Mouse (Mus musculus): ENCODE data around the gene Aspdh.

GRCm38 (mm10) chr7:44464511-44464910 lies 680 bp upstream of the Aspdh start:
- TF ChIP-seq CTCF (IDR thresholded peaks at IDR 0.05) = no peak
- no peak for TF ChIP-seq EP300 (IDR thresholded peaks at IDR 0.05)
